Mouse (Mus musculus) Patski (cell line): ENCODE results near the gene Bves. TPM values are rescaled to one million over a fixed set of nuclear protein-coding genes. Genes with fewer than 3 reads are reported as not detected.
"Not testable (repeated sequence)": the region's sequence is repeated elsewhere in the genome, so short reads cannot be mapped to it uniquely, and the experiment has no call there.

Experiments
- ATAC-seq: fragments of 100-300 bp; one replicate; pipeline ENCODE4 v1.8.0; 2021
- CTCF ChIA-PET: fragments of 350-600 bp; sonication (Branson Sonifier 250); formaldehyde crosslinking; loops from one replicate; lab custom pipeline; 2022; ENCODE audit warnings: inconsistent platforms; lab: Charles Lee
- POLR2A ChIA-PET: fragments of 350-600 bp; sonication (Branson Sonifier 250); formaldehyde crosslinking; loops from one replicate; lab custom pipeline; 2022; ENCODE audit warnings: antibody characterized with exemption, inconsistent platforms; lab: Charles Lee
- DNase-seq: peaks from one replicate; pipeline ENCODE4 v3.0.0-alpha.2; 2011; ENCODE audit warnings: low read depth, low spot score
- H3K27me3 ChIP-seq: fragments of 371-371 bp; one replicate; pipeline ENCODE4 v1.5.1; 2021
- CTCF ChIP-seq: fragments of 100-300 bp; IDR thresholded peaks from one replicate; pipeline ENCODE4 v1.5.1; 2021
- in situ Hi-C: fragments of 300-500 bp; cut with MboI; formaldehyde crosslinking; loops from 3 replicates; pipeline ENCODE4 v1.11.1; 2018; ENCODE audit warnings: low pct_unique_long_range_greater_than_20kb, mixed read lengths
- polyA plus RNA-seq: library from polyadenylated mRNA; unstranded; gene quantifications from one replicate; pipeline ENCODE4 v1.2.3, GENCODE M21; 2021

Gene Bves
- polyA plus RNA-seq = 12.5 TPM

GRCm38 (mm10) chr10:45335434-45336422, at the start of gene Bves:
TSS of gene Bves (plus strand) at chr10:45335772.
- ATAC-seq = peak; percentile 54
- TF ChIP-seq CTCF = no peak
- no peak for DNase-seq
- H3K27me3 ChIP-seq = peaks cover 14% of the 10 kb centered on the region
- CTCF ChIA-PET = no interaction called here
- in situ Hi-C loops = no loop called here
- POLR2A ChIA-PET = interaction anchor here (0.6 to 1.5 kb wide), 3 partner anchors 8 to 121 kb away, joined by 3 to 4 read pairs (median 4); no protein-coding TSS in a partner anchor

GRCm38 (mm10) chr10:45288351-45288750, 47.2 kb upstream of the Bves start:
- no peak for ATAC-seq
- ChIA-PET CTCF (interaction anchor here (1.5 kb wide), 1 partner anchor 84 kb away, joined by 3 read pairs; no protein-coding TSS in a partner anchor), POLR2A (interaction anchor here (0.7 kb wide), 1 partner anchor 165 kb away, joined by 3 read pairs; no protein-coding TSS in a partner anchor)
- DNase-seq = no peak
- H3K27me3 ChIP-seq = peaks cover 15% of the 10 kb centered on the region
- no peak for TF ChIP-seq CTCF
- in situ Hi-C loops = no loop called here

- POLR2A ChIA-PET = interaction anchor here (0.7 kb wide), 1 partner anchor 167 kb away, joined by 3 read pairs; no protein-coding TSS in a partner anchor
These were observed 46.1 kb upstream of the Bves start for GRCm38 (mm10) chr10:45289218-45290105.

GRCm38 (mm10) chr10:45290618-45291017, 45.0 kb upstream of the Bves start:
- ATAC-seq = no peak
- H3K27me3 ChIP-seq = peaks cover 15% of the 10 kb centered on the region
- ChIA-PET POLR2A (no interaction called here), CTCF (interaction anchor here (0.7 kb wide), 1 partner anchor 229 kb away, joined by 3 read pairs; no protein-coding TSS in a partner anchor)
- TF ChIP-seq CTCF = no peak
- no peak for DNase-seq
- in situ Hi-C loops = no loop called here

More at GRCm38 (mm10) chr10:45289218-45290105, 46.1 kb upstream of the Bves start:
- ATAC-seq (peak; percentile 67), DNase-seq (no peak)
- in situ Hi-C loops = no loop called here
- H3K27me3 ChIP-seq = peaks cover 15% of the 10 kb centered on the region
- TF ChIP-seq CTCF = no peak
- CTCF ChIA-PET = no interaction called here

DNA sequence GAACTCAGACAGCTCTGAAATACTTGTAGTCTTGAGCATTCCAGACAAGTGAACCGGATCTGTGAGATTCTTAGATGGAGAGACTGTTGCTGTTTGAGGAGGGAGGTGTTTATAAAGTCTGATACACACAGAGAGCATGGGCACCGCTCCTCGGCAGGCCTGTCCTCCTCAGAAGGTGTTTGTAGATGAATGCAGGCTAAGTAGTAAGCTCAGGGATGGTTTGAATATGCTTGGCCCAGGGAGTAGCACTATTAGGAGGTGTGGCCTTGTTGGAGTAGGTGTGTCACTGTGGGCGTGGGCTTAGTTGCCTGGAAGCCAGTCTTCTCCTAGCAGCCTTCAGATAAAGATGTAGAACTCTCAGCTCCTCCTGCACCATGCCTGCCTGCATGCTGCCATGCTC, 43.4 kb upstream of the Bves start:
- peak; percentile 23 for ATAC-seq
- DNase-seq, CTCF ChIA-PET, POLR2A ChIA-PET, in situ Hi-C loops: not testable (repeated sequence)
- H3K27me3 ChIP-seq = peaks cover 15% of the 10 kb centered on the region

GRCm38 (mm10) chr10:45295093-45295492, 40.5 kb upstream of the Bves start:
- peaks cover 4% of the 10 kb centered on the region for H3K27me3 ChIP-seq
- ChIA-PET CTCF (no interaction called here), POLR2A (no interaction called here)
- TF ChIP-seq CTCF = no peak
- DNase-seq (no peak), ATAC-seq (no peak)
- in situ Hi-C loops = no loop called here

- ChIA-PET CTCF (no interaction called here), POLR2A (no interaction called here)
- DNase-seq (no peak), ATAC-seq (no peak)
- H3K27me3 ChIP-seq = no peaks in the 10 kb centered on the region
- in situ Hi-C loops = no loop called here
- TF ChIP-seq CTCF = no peak
These were observed 37.1 kb upstream of the Bves start for GRCm38 (mm10) chr10:45298503-45298902.

DNA sequence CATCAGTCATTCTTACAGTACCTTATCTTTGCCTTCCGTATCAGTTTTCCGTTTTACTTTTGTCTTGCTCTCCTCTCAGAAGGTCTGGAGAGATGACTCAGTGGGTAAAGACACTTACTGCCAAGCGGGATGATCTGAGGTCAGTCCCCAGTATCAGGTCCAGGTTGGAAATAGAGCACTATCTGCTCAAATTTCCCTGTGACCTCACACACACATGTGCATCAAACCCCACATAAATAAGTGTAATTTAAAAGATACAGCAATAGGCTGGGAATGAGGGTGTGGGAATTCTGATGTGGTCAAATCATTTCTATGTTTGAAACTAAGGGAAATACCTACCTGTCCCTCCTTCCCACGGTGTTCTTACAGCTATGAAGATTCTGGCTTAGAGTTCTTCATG, 36.1 kb upstream of the Bves start:
- ATAC-seq = no peak
- POLR2A ChIA-PET = no interaction called here
- no peak for TF ChIP-seq CTCF

GRCm38 (mm10) chr10:45303315-45304036, 32.1 kb upstream of the Bves start:
- H3K27me3 ChIP-seq = no peaks in the 10 kb centered on the region
- in situ Hi-C loops = no loop called here
- ATAC-seq (peak; percentile 74), DNase-seq (peak; percentile 28)
- CTCF ChIA-PET = no interaction called here
- TF ChIP-seq CTCF = no peak
- POLR2A ChIA-PET = no interaction called here

More for the DNA sequence above, 36.1 kb upstream of the Bves start:
- DNase-seq = no peak
- in situ Hi-C loops = no loop called here
- CTCF ChIA-PET = no interaction called here
- H3K27me3 ChIP-seq = no peaks in the 10 kb centered on the region

GRCm38 (mm10) chr10:45305173-45305572, 30.4 kb upstream of the Bves start:
- no peak for TF ChIP-seq CTCF
- ChIA-PET POLR2A (no interaction called here), CTCF (no interaction called here)
- DNase-seq = no peak
- in situ Hi-C loops = no loop called here
- H3K27me3 ChIP-seq = no peaks in the 10 kb centered on the region
- no peak for ATAC-seq
